Mouse (Mus musculus) heart, adult 8-10 months (tissue): ENCODE results near the gene Atf6b. TPM values are rescaled to one million over a fixed set of nuclear protein-coding genes. Genes with fewer than 3 reads are reported as not detected.

Experiments used
- DNase-seq: peaks from one replicate; pipeline ENCODE4 v3.0.0; 2022; ENCODE audit warnings: low spot score
- total RNA-seq, 4 experiments: library from RNA; stranded (reverse); gene quantifications; 2 replicates each; pipeline ENCODE4 v1.2.4; 2022

The Atf6b gene
- total RNA-seq, 4 experiments from 2014 or later: 14.4 to 19.9 (median 16.0) TPM

GRCm38 (mm10) chr17:34627093-34627942 lies 19.6 kb upstream of the Atf6b start:
- peak; percentile 88 for DNase-seq

- DNase-seq: no peak
Observed at GRCm38 (mm10) chr17:34627943-34628643, 18.9 kb upstream of the Atf6b start, which contains the start of gene Ppt2. TSS of gene Ppt2 (minus strand) at chr17:34628510.

- no peak for DNase-seq
Observed at GRCm38 (mm10) chr17:34628644-34628967, 18.3 kb upstream of the Atf6b start.

GRCm38 (mm10) chr17:34629221-34629751 lies 17.7 kb upstream of the Atf6b start, which contains the start of gene Prrt1:
TSS of gene Prrt1 (plus strand) at chr17:34629533.
- no peak for DNase-seq

GRCm38 (mm10) chr17:34629796-34630603 lies 16.9 kb upstream of the Atf6b start:
- DNase-seq: no peak

GRCm38 (mm10) chr17:34630761-34631301 lies 16.1 kb upstream of the Atf6b start:
- DNase-seq: no peak

- no peak for DNase-seq
Observed at GRCm38 (mm10) chr17:34631647-34632046, 15.3 kb upstream of the Atf6b start.

- DNase-seq: peak; percentile 83
Observed at GRCm38 (mm10) chr17:34632261-34632691, 14.7 kb upstream of the Atf6b start.

- DNase-seq: no peak
Observed at GRCm38 (mm10) chr17:34635671-34636070, 11.3 kb upstream of the Atf6b start.

- no peak for DNase-seq
Observed at GRCm38 (mm10) chr17:34637459-34637858, 9.5 kb upstream of the Atf6b start.

GRCm38 (mm10) chr17:34639461-34640255 lies 7.3 kb upstream of the Atf6b start:
- no peak for DNase-seq

- DNase-seq: no peak
Observed at GRCm38 (mm10) chr17:34640778-34641601, 6.0 kb upstream of the Atf6b start.

GRCm38 (mm10) chr17:34641945-34642344 lies 5.0 kb upstream of the Atf6b start:
- DNase-seq: no peak

GRCm38 (mm10) chr17:34643379-34643778 lies 3.6 kb upstream of the Atf6b start:
- DNase-seq: no peak

GRCm38 (mm10) chr17:34643944-34644343 lies 3.0 kb upstream of the Atf6b start:
- no peak for DNase-seq

GRCm38 (mm10) chr17:34644608-34645007 lies 2.3 kb upstream of the Atf6b start, which contains the start of gene Fkbpl:
TSS of gene Fkbpl (plus strand) at chr17:34644764.
- DNase-seq: peak; percentile 98

- DNase-seq: no peak
Observed at GRCm38 (mm10) chr17:34645256-34645829, 1.6 kb upstream of the Atf6b start.

GRCm38 (mm10) chr17:34645831-34646511 lies 975 bp upstream of the Atf6b start:
- no peak for DNase-seq
